Mouse (Mus musculus): ENCODE data around the gene Slc48a1. TPM values are rescaled to one million over a fixed set of nuclear protein-coding genes. Genes with fewer than 3 reads are reported as not detected.

The Slc48a1 gene
- total RNA-seq, 2 experiments from 2014 or later = 165 to 196 TPM

- intact Hi-C loops (cut with DNase I) = no loop called here
- DNase-seq (ENCODE audit: low spot score in 2 of 2) = no peak
Observed at GRCm38 (mm10) chr15:97794268-97794667, 15.9 kb downstream of the Slc48a1 start.

DNA sequence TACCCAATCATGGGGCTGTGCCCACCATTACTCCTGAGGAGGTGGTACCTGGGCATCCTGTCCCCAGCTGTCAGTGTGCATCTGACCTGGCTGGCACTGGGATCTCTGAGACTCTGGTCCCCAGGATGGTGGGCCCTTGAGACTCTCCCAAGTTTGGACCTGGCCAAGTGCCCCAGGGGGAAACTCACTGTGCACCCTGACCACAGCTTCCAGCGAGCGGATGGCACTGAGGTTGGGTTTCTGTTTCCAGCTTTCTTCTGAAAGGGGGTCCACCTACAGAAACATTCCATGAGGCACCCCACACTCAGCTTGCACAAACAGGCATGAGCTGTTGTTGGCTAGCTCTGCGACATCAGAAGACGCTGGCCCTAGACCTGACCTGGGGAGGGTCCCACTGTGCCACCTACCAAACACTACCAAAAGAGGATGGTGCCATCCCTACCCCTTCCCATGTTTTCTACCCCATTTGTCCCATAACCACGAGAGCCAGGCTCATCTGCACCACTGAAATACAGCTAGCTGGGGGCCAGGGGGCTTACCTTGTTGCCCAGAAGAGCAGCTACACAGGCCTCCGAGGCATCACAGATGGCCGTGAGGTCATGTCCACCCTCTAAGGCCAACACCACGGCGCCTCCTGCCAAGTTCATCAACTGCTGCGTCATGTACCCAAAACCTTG lies 17.4 kb downstream of the Slc48a1 start:
- intact Hi-C loops (cut with DNase I) = no loop called here
- no peak for DNase-seq (ENCODE audit: low spot score in 2 of 2)

GRCm38 (mm10) chr15:97796674-97797310 lies 18.5 kb downstream of the Slc48a1 start:
- intact Hi-C loops (cut with DNase I) = no loop called here
- no peak for DNase-seq (ENCODE audit: low spot score in 2 of 2)

DNA sequence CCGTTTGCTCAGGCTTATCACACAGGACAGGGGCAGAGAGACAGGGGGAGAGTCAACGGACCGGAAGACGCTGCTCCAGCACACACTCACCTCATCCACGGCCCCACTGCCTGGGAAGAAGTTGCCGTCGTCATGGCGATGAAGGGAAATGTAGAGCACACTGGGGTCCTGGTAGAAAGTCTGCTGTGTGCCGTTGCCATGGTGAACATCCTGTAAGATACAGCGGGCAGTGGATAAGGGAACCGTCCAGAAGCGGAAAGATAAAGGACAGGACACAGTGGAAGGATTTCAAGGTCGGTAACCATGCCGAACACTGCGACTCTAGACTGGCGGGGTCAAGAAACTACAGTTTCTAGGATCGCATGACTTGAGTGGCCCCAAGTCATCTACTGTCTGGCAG lies 19.8 kb downstream of the Slc48a1 start:
- intact Hi-C loops (cut with DNase I) = no loop called here

GRCm38 (mm10) chr15:97799446-97799845 lies 21.1 kb downstream of the Slc48a1 start:
- DNase-seq (ENCODE audit: low spot score in 2 of 2) = no peak
- intact Hi-C loops (cut with DNase I) = no loop called here

More for the DNA sequence above, 19.8 kb downstream of the Slc48a1 start:
- no peak for DNase-seq (ENCODE audit: low spot score in 2 of 2)

GRCm38 (mm10) chr15:97800853-97801252 lies 22.5 kb downstream of the Slc48a1 start:
- DNase-seq (ENCODE audit: low spot score in 2 of 2) = no peak
- intact Hi-C loops (cut with DNase I) = no loop called here

GRCm38 (mm10) chr15:97801811-97802210 lies 23.5 kb downstream of the Slc48a1 start:
- intact Hi-C loops (cut with DNase I) = no loop called here
- no peak for DNase-seq (ENCODE audit: low spot score in 2 of 2)

- no peak for DNase-seq (ENCODE audit: low spot score in 2 of 2)
- intact Hi-C loops (cut with DNase I) = no loop called here
Observed at GRCm38 (mm10) chr15:97802575-97802974, 24.3 kb downstream of the Slc48a1 start.

DNA sequence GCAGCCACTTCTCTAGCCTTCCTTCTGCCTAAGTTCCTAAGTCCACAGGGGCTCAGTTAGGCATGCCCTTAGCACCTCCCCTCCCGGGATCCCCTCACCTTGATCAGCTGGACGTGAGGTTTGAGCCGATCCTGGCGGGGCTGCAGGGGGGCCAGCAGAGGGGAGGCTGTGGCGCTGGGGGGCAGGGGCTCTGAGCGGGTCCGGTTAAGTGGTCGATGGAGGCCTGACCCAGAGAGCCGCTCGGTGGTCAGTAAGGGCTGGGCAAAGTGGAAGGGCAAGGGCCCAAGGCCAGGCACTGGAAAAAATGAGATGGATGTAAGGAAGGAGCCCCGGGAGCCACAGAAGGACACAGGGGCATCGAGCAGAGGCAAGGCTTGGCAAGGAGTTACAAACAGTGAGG lies 29.5 kb downstream of the Slc48a1 start:
- DNase-seq (ENCODE audit: low spot score in 2 of 2) = no peak
- intact Hi-C loops (cut with DNase I) = no loop called here

GRCm38 (mm10) chr15:97808532-97808931 lies 30.2 kb downstream of the Slc48a1 start:
- DNase-seq (ENCODE audit: low spot score in 2 of 2) = no peak
- intact Hi-C loops (cut with DNase I) = no loop called here

DNA sequence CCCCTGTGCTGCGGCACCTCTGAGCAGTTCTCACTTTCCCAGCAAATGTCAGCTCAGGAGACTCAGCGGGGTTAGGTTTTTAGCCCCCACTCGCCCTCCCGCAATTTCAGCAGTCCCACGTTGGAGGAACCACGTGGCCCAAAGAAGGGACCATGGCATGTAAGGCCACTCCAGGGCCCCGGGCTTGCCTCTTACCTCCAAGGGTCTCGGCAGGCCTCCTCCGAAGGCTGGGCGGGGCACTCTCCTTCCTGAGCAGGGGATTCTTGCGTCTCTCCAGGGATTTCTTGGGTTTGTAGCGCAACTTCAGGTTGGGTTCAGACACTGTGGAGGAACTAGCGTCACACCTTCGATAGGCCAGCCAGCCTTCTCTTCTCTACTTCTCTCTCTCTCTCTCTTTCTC lies 30.9 kb downstream of the Slc48a1 start:
- intact Hi-C loops (cut with DNase I) = no loop called here

DNA sequence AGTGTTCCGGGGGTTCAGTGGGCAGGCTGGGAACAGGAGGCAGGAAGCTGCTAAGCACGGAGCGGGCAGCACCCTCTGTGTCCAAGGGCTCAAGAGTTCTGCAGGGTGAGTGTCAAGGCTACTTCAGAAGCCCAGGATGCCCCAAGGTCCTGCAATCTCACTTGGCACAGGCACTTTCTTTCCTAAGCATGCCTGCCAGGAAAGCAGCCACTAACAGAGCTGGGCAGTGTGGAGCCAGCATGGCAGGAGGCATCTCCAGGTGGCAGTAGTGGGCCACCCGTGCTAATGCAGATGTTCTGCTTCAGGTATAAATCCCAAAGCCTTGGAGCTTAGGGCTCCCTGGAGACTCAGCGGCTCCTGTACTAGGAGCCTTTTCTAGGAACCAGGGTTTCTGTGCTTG lies 31.6 kb downstream of the Slc48a1 start:
- DNase-seq (ENCODE audit: low spot score in 2 of 2) = no peak
- intact Hi-C loops (cut with DNase I) = loop anchor here (5.0 kb wide), 1 partner anchor 37 kb away; no protein-coding TSS in a partner anchor

More for the DNA sequence above, 30.9 kb downstream of the Slc48a1 start:
- no peak for DNase-seq (ENCODE audit: low spot score in 2 of 2)

- DNase-seq (ENCODE audit: low spot score in 2 of 2) = no peak
- intact Hi-C loops (cut with DNase I) = loop anchor here (5.0 kb wide), 1 partner anchor 37 kb away; no protein-coding TSS in a partner anchor
Observed at GRCm38 (mm10) chr15:97810399-97810798, 32.1 kb downstream of the Slc48a1 start.

GRCm38 (mm10) chr15:97811307-97811706 lies 33.0 kb downstream of the Slc48a1 start:
- intact Hi-C loops (cut with DNase I) = loop anchor here (5.0 kb wide), 1 partner anchor 36 kb away; no protein-coding TSS in a partner anchor
- no peak for DNase-seq (ENCODE audit: low spot score in 2 of 2)

DNA sequence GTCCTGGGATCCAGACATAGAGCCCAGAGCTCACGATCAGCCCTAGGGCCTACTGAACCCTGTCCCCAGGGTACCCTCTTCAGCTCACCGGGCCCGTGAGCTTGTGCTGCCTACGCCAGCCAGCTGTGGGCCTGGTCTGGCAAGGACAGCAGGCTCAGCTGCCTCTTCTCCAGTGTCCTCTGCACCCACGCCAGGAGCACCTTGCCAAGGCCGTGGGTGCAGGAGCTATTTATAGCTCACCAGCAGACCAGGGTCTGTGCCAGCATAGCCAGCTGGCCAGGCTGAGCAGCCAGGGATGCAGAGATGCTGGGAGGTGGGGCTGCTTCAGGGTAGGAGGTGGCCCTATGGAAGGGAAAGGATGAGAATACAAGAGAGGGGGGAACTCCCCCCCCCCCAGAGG lies 33.8 kb downstream of the Slc48a1 start:
- DNase-seq (ENCODE audit: low spot score in 2 of 2) = peak; percentile 87 to 93
- intact Hi-C loops (cut with DNase I) = loop anchor here (5.0 kb wide), 1 partner anchor 35 kb away; no protein-coding TSS in a partner anchor

DNA sequence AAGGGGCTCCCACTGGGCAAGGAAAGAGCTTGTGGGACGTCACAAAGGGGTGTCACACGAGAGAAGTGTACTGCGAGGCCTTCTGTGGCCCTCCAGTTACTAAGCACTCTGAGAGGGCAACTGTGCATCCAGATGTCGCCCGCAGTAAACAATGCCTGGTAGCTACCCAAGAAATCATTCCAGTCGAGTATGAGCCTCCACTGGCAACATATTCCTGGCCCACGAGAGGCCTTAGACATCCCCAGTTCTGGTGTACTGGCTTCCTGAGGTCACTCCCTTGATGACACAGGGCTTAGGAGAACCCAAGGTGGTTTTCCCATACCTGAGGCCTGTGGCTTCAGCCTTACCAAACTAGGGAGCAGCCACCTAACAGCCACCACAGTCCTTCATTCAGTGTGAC lies 34.6 kb downstream of the Slc48a1 start:
- intact Hi-C loops (cut with DNase I) = loop anchor here (5.0 kb wide), 1 partner anchor 34 kb away; no protein-coding TSS in a partner anchor
- DNase-seq (ENCODE audit: low spot score in 2 of 2) = no peak

DNA sequence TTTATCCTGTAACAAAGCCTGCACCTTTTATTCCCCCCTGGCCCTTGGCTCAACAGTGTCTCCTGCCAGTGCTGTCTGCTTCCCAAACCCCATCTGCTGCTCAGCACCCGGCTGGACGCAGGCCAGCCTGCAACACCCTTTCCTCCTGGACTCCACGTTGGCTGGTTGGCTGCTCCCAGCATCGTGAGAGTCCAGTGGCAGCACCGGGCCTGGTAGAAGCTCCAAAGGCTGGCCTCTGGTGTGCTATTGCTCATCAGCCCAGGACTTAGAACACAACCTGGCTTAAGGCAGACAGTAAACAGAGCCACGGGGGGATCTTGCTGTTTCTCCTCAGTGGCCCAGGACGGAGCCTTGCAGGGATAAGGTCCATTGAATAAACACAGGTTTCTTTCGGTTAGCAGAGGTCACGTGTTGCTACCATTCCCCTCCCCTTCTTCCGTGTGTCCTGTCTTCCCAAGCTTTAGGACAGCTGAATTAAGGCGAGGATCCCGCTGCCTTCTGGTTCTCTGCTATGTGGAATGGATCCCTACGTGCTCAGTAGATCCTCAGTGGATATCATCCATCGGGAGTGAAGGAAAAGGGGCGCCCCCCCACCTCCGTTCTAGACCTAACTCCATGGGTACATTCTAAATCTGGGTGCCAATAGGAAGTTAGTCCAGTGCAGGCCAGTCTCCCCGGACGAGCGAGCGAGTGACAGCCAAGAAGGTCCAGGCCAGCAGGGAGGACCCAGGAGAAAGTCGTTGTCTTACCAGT lies 35.3 kb downstream of the Slc48a1 start:
- no peak for DNase-seq (ENCODE audit: low spot score in 2 of 2)
- intact Hi-C loops (cut with DNase I) = loop anchor here (5.0 kb wide), 1 partner anchor 34 kb away; no protein-coding TSS in a partner anchor

DNA sequence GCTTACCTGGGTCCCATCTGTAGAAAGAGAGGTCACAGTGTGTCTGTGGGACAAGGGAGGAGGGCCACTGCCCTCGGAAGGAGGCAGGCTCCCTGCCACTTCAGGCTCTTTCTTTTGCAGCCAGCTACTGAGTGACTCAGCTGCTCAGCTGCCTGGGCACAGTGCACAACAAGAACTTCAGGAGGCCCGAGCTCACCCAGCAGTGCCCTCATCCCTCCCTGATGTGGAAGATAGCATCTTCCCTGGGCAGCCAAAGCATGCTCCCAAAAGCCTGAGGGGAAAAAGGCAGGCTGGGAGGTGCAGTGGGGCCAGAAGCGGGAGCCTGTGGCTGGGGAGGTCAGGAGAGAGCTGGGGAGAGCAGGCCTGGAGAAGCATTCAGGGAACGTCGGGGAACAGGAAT lies 36.4 kb downstream of the Slc48a1 start:
- intact Hi-C loops (cut with DNase I) = loop anchor here (5.0 kb wide), 1 partner anchor 33 kb away; no protein-coding TSS in a partner anchor
- no peak for DNase-seq (ENCODE audit: low spot score in 2 of 2)

DNA sequence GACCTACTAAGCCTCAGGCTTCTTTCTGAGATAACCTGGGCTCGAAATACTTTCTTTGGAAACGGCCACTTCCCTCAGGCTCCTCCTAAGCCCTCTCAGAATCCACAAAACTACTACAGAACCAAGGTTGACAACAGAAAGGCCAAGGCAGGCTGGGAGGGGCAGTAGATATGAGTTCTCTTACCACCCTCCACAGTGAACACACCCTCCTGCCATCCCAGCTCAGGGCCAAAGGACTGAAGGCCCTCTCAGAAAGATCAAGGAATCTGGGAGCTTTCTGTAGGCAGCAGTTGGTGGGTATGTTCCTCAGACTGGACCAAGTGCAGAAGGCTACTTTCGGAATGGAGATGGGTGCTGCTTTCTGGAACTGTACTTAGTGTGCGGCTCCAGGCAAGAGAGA lies 36.9 kb downstream of the Slc48a1 start:
- DNase-seq (ENCODE audit: low spot score in 2 of 2) = no peak
- intact Hi-C loops (cut with DNase I) = no loop called here
